Comparison of ENCODE assay signal across 9 mouse cellular contexts in genomic region chr19:4148819-4149218, GRCm38 (mm10). TPM values are rescaled to one million over a fixed set of nuclear protein-coding genes. Genes with fewer than 3 reads are reported as not detected.
DNase-seq lines count a peak whose midpoint lies in the region; ATAC-seq lines count a peak whose summit lies in the region.
"Had no signal": no experiment of that assay in that cellular context is flagged by ENCODE, and none has a peak within 500 bp of the region (broad histone marks: within the 10 kb centered on the region; RNA-seq: fewer than 3 reads in every experiment).

No protein-coding gene starts in this region.

- peak overlapping the region; percentile 84 for H3K4me2 ChIP-seq in kidney, embryonic 15.5 days
- H3K4me2 ChIP-seq in midbrain, embryonic 11.5 days: peak overlapping the region; percentile 90

- H3K4me3 ChIP-seq in kidney, embryonic 15.5 days (replicated peaks): peak overlapping the region; percentile 95
- peak overlapping the region; percentile 79 for H3K4me3 ChIP-seq in hindbrain, embryonic 10.5 days
- H3K4me3 ChIP-seq in midbrain, embryonic 11.5 days (ENCODE audit: low read depth, low read length): peak overlapping the region; percentile 84

- H3K27ac ChIP-seq in kidney, embryonic 15.5 days: peak overlapping the region; percentile 79
- H3K27ac ChIP-seq in hindbrain, embryonic 10.5 days: peak overlapping the region; percentile 89
- H3K27ac ChIP-seq in midbrain, embryonic 11.5 days (ENCODE audit: low read depth, low read length): no peak overlapping the region

- no peaks in the 10 kb centered on the region for H3K27me3 ChIP-seq in kidney, embryonic 15.5 days
- no peaks in the 10 kb centered on the region for H3K27me3 ChIP-seq in hindbrain, embryonic 10.5 days (ENCODE audit: insufficient read depth, poor library complexity, severe bottlenecking)
- no peaks in the 10 kb centered on the region for H3K27me3 ChIP-seq in midbrain, embryonic 11.5 days (ENCODE audit: control insufficient read depth, insufficient read depth, low read length)

- DNase-seq in kidney, adult 11 months: no peak
- peak; percentile 46 for DNase-seq in NIH3T3 (ENCODE audit: low read depth)
- DNase-seq in hindbrain, embryonic 10.5 days (ENCODE audit: low spot score): no peak
- no peak for DNase-seq in midbrain, embryonic 11.5 days (ENCODE audit: low spot score, missing footprints)
- no peak for DNase-seq in natural killer cell, adult 2 months (ENCODE audit: low spot score in 2 of 2)
- no peak for DNase-seq in gastrocnemius, postnatal 4 days (ENCODE audit: low spot score in 2 of 2)
- no peak for DNase-seq in adrenal gland, adult 8-10 months

- under 1% methylated on average over 8 of the region's 8 CpGs for WGBS in kidney, embryonic 15.5 days
- 5% methylated on average over 8 of the region's 8 CpGs for whole genome bisulfite sequencing in hindbrain, embryonic 10.5 days
- 3% methylated on average over 7 of the region's 8 CpGs for WGBS in midbrain, embryonic 11.5 days

- peaks cover 37% of the 10 kb centered on the region for H3K4me1 ChIP-seq in kidney, embryonic 15.5 days
- peaks cover 42% of the 10 kb centered on the region for H3K4me1 ChIP-seq in hindbrain, embryonic 10.5 days (replicated peaks)
- H3K4me1 ChIP-seq in midbrain, embryonic 11.5 days (ENCODE audit: control insufficient read depth, insufficient read depth, low read length): peaks cover 14% of the 10 kb centered on the region

- H3K9ac ChIP-seq in kidney, embryonic 15.5 days: peak overlapping the region; percentile 94
- H3K9ac ChIP-seq in midbrain, embryonic 11.5 days (ENCODE audit: low read length): peak overlapping the region; percentile 83

- ATAC-seq in kidney, embryonic 15.5 days (replicated peaks; ENCODE audit: low FRiP score): peak; percentile 30; the same call in 1 of the 2 replicates
- ATAC-seq in midbrain, embryonic 11.5 days (ENCODE audit: low FRiP score): no peak; the same call in 1 of the 2 replicates

- peaks cover 38% of the 10 kb centered on the region for H3K36me3 ChIP-seq in kidney, embryonic 15.5 days
- peaks cover 42% of the 10 kb centered on the region for H3K36me3 ChIP-seq in hindbrain, embryonic 10.5 days
- H3K36me3 ChIP-seq in midbrain, embryonic 11.5 days (ENCODE audit: control insufficient read depth, insufficient read depth, low read length): peaks cover 10% of the 10 kb centered on the region

- no peaks in the 10 kb centered on the region for H3K9me3 ChIP-seq in kidney, embryonic 15.5 days (replicated peaks)
- no peaks in the 10 kb centered on the region for H3K9me3 ChIP-seq in hindbrain, embryonic 10.5 days
- H3K9me3 ChIP-seq in midbrain, embryonic 11.5 days (ENCODE audit: control insufficient read depth, low read length): no peaks in the 10 kb centered on the region

RNA-seq across cellular contexts. Expression of gene Coro1b, which starts 0.4 kb away (rescaled TPM):
- 165 and 174 TPM in 2 replicates for polyA plus RNA-seq in kidney, embryonic 15.5 days (2015; fragmentation: Nextera tagmentation; extraction: Ambion mirVana)
- 138 and 156 TPM in 2 replicates for polyA plus RNA-seq in hindbrain, embryonic 10.5 days (2016; fragmentation: Nextera tagmentation; extraction: Ambion mirVana)
- 105 and 127 TPM in 2 replicates for polyA plus RNA-seq in midbrain, embryonic 11.5 days (2014; fragmentation: Nextera tagmentation; extraction: Ambion mirVana)
- total RNA-seq in gastrocnemius, postnatal 4 days (2021): 10 to 100 TPM; 73.6 to 74.5 TPM
- total RNA-seq in adrenal gland, adult 8-10 months (2022): 100 to 1,000 TPM; 174 to 210 (median 184) TPM

RNA-seq across cellular contexts. Expression of gene Ptprcap, which starts 4.6 kb away (rescaled TPM):
- 0.42 and 1.2 TPM in 2 replicates for polyA plus RNA-seq in kidney, embryonic 15.5 days (2015; fragmentation: Nextera tagmentation; extraction: Ambion mirVana)
- polyA plus RNA-seq in hindbrain, embryonic 10.5 days (2016; fragmentation: Nextera tagmentation; extraction: Ambion mirVana): 0.51 and 0.76 TPM in 2 replicates
- polyA plus RNA-seq in midbrain, embryonic 11.5 days (2014; fragmentation: Nextera tagmentation; extraction: Ambion mirVana): 0.75 and 1.7 TPM in 2 replicates
- total RNA-seq in gastrocnemius, postnatal 4 days (2021): 1 to 10 TPM; 1.9 to 2.2 TPM
- total RNA-seq in adrenal gland, adult 8-10 months (2022): 1 to 10 TPM; 2.2 to 4.4 (median 3.4) TPM

RNA-seq across cellular contexts. Expression of gene Cabp4, which starts 5.0 kb away (rescaled TPM):
- 0.05 and 0.10 TPM in 2 replicates for polyA plus RNA-seq in kidney, embryonic 15.5 days (2015; fragmentation: Nextera tagmentation; extraction: Ambion mirVana)
- polyA plus RNA-seq in hindbrain, embryonic 10.5 days (2016; fragmentation: Nextera tagmentation; extraction: Ambion mirVana): 0.12 TPM in 1 of 2 replicates, not detected in the other
- polyA plus RNA-seq in midbrain, embryonic 11.5 days (2014; fragmentation: Nextera tagmentation; extraction: Ambion mirVana): 0.11 TPM in 1 of 2 replicates, not detected in the other
- total RNA-seq in gastrocnemius, postnatal 4 days (2021): not detected
- total RNA-seq in adrenal gland, adult 8-10 months (2022): under 1 TPM; 0.23 to 0.59 (median 0.39) TPM

RNA-seq across cellular contexts. Expression of gene Gpr152, which starts 9.2 kb away (rescaled TPM):
- polyA plus RNA-seq in kidney, embryonic 15.5 days (2015; fragmentation: Nextera tagmentation; extraction: Ambion mirVana): not detected in 2 replicates
- polyA plus RNA-seq in hindbrain, embryonic 10.5 days (2016; fragmentation: Nextera tagmentation; extraction: Ambion mirVana): not detected in 2 replicates
- not detected in 2 replicates for polyA plus RNA-seq in midbrain, embryonic 11.5 days (2014; fragmentation: Nextera tagmentation; extraction: Ambion mirVana)
- total RNA-seq in gastrocnemius, postnatal 4 days (2021): not detected
- total RNA-seq in adrenal gland, adult 8-10 months (2022): under 1 TPM in 2 of 4 experiments, not detected in 2; 0.06 to 0.08 TPM
- polyA plus RNA-seq: large intestine, adult 2 months had no signal

RNA-seq across cellular contexts. Expression of gene Rps6kb2, which starts 14.3 kb away (rescaled TPM):
- 51.5 and 58.5 TPM in 2 replicates for polyA plus RNA-seq in kidney, embryonic 15.5 days (2015; fragmentation: Nextera tagmentation; extraction: Ambion mirVana)
- polyA plus RNA-seq in hindbrain, embryonic 10.5 days (2016; fragmentation: Nextera tagmentation; extraction: Ambion mirVana): 65.4 and 77.0 TPM in 2 replicates
- 35.4 and 46.8 TPM in 2 replicates for polyA plus RNA-seq in midbrain, embryonic 11.5 days (2014; fragmentation: Nextera tagmentation; extraction: Ambion mirVana)
- 10 to 100 TPM; 34.7 to 38.0 TPM for total RNA-seq in gastrocnemius, postnatal 4 days (2021)
- 10 to 100 TPM; 29.2 to 53.0 (median 46.7) TPM for total RNA-seq in adrenal gland, adult 8-10 months (2022)
